ENCODE assay signal across 10 mouse cellular contexts in genomic region chr2:117838387-117838786, GRCm38 (mm10).
DNase-seq lines count a peak whose midpoint lies in the region; ATAC-seq and TF ChIP-seq lines count a peak whose summit lies in the region.
"Had no signal": no experiment of that assay in that cellular context is flagged by ENCODE, and none has a peak within 500 bp of the region (broad histone marks: within the 10 kb centered on the region; RNA-seq: fewer than 3 reads in every experiment).

No protein-coding gene starts in this region.

- 45% methylated on average over 2 of the region's 2 CpGs for WGBS in heart, embryonic 11.5 days (ENCODE audit: insufficient replicate concordance)
- 34% methylated on average over 2 of the region's 2 CpGs for WGBS in lung, embryonic 14.5 days
- WGBS in thymus, adult 2 months = 69% methylated on average over 2 of the region's 2 CpGs

- no peak overlapping the region for H3K9ac ChIP-seq in heart, embryonic 11.5 days (ENCODE audit: low read depth, low read length)
- H3K9ac ChIP-seq in lung, embryonic 14.5 days = no peak overlapping the region
- H3K9ac ChIP-seq: hindbrain, embryonic 15.5 days; neural tube, embryonic 12.5 days had no signal

- peak; percentile 61; the same call in 1 of the 2 replicates for ATAC-seq in heart, embryonic 11.5 days (replicated peaks; ENCODE audit: insufficient number of reproducible peaks, low FRiP score, low TSS enrichment)
- peak; percentile 69; the same call in 1 of the 2 replicates for ATAC-seq in lung, embryonic 14.5 days (ENCODE audit: insufficient read depth)

- no peaks in the 10 kb centered on the region for H3K36me3 ChIP-seq in heart, embryonic 11.5 days (ENCODE audit: control insufficient read depth, insufficient read depth, low read length)
- H3K36me3 ChIP-seq in lung, embryonic 14.5 days (ENCODE audit: insufficient read depth) = no peaks in the 10 kb centered on the region
- no peaks in the 10 kb centered on the region for H3K36me3 ChIP-seq in thymus, adult 2 months (ENCODE audit: control insufficient read depth, insufficient read depth, low read length)
- H3K36me3 ChIP-seq: hindbrain, embryonic 15.5 days; neural tube, embryonic 12.5 days had no signal

- H3K4me3 ChIP-seq in heart, embryonic 11.5 days (ENCODE audit: low read depth, low read length) = no peak overlapping the region
- no peak overlapping the region for H3K4me3 ChIP-seq in lung, embryonic 14.5 days (ENCODE audit: low read depth, low read length)
- H3K4me3 ChIP-seq in thymus, adult 2 months (ENCODE audit: control insufficient read depth, insufficient read depth, low read length) = no peak overlapping the region
- H3K4me3 ChIP-seq: hindbrain, embryonic 15.5 days; neural tube, embryonic 12.5 days had no signal

- no peak for TF ChIP-seq POLR2A in thymus, adult 2 months (IDR thresholded peaks at IDR 0.05; ENCODE audit: control insufficient read depth, extremely low read depth, insufficient read depth, low read length, poor library complexity)

- peak; percentile 44 for DNase-seq in adrenal gland, adult 2 months
- DNase-seq in adrenal gland, adult 18-20 months (ENCODE audit: low spot score in 2 of 2) = no peak
- DNase-seq in 416B (ENCODE audit: low read depth) = peak; percentile 72
- peak; percentile 50 for DNase-seq in lung, embryonic 14.5 days
- DNase-seq in thymus, adult 2 months = no peak
- no peak for DNase-seq in T-cell, adult 2 months (ENCODE audit: low spot score)
- DNase-seq in cerebellum, postnatal 25 days = no peak

- no peak overlapping the region for H3K27ac ChIP-seq in heart, embryonic 11.5 days (ENCODE audit: low read depth, low read length)
- 0 out of 2 replicates have a peak overlapping the region, but pooled peaks have one; percentile 6 for H3K27ac ChIP-seq in lung, embryonic 14.5 days (ENCODE audit: low read depth)
- H3K27ac ChIP-seq in thymus, adult 2 months (ENCODE audit: control insufficient read depth, insufficient read depth, low read length) = no peak overlapping the region
- H3K27ac ChIP-seq: hindbrain, embryonic 15.5 days; neural tube, embryonic 12.5 days had no signal

- no peak for TF ChIP-seq CTCF in lung, embryonic 14.5 days (IDR thresholded peaks at IDR 0.05; ENCODE audit: low read depth)
- TF ChIP-seq CTCF in thymus, adult 2 months (IDR thresholded peaks at IDR 0.05; ENCODE audit: borderline replicate concordance, control insufficient read depth, extremely low read depth, insufficient read depth, low read length, poor library complexity) = no peak

- no peaks in the 10 kb centered on the region for H3K27me3 ChIP-seq in heart, embryonic 11.5 days (ENCODE audit: control insufficient read depth, insufficient read depth, low read length)
- no peaks in the 10 kb centered on the region for H3K27me3 ChIP-seq in lung, embryonic 14.5 days (ENCODE audit: insufficient read depth, low read length)
- no peaks in the 10 kb centered on the region for H3K27me3 ChIP-seq in thymus, adult 2 months (ENCODE audit: control insufficient read depth, insufficient read depth, low read length)
- H3K27me3 ChIP-seq: hindbrain, embryonic 15.5 days; neural tube, embryonic 12.5 days had no signal

- H3K9me3 ChIP-seq in heart, embryonic 11.5 days (replicated peaks; ENCODE audit: control insufficient read depth, low read length) = no peaks in the 10 kb centered on the region
- H3K9me3 ChIP-seq in lung, embryonic 14.5 days (ENCODE audit: low read depth, low read length) = no peaks in the 10 kb centered on the region
- H3K9me3 ChIP-seq: hindbrain, embryonic 15.5 days; neural tube, embryonic 12.5 days had no signal

- H3K4me1 ChIP-seq in heart, embryonic 11.5 days (ENCODE audit: control insufficient read depth, insufficient read depth, low read length) = no peaks in the 10 kb centered on the region
- no peaks in the 10 kb centered on the region for H3K4me1 ChIP-seq in lung, embryonic 14.5 days (ENCODE audit: insufficient read depth)
- H3K4me1 ChIP-seq in thymus, adult 2 months (replicated peaks; ENCODE audit: control insufficient read depth, insufficient read depth, low read length) = no peaks in the 10 kb centered on the region
- H3K4me1 ChIP-seq: hindbrain, embryonic 15.5 days; neural tube, embryonic 12.5 days had no signal

- H3K4me2 ChIP-seq in heart, embryonic 11.5 days = no peak overlapping the region
- no peak overlapping the region for H3K4me2 ChIP-seq in lung, embryonic 14.5 days
- H3K4me2 ChIP-seq: hindbrain, embryonic 15.5 days; neural tube, embryonic 12.5 days had no signal

Comparison
In these comparisons a context has a peak if more than half of its experiments do, and no peak if none do; other contexts are left out.
1. DNase-seq: peak in adrenal gland, adult 2 months (single experiment), 416B (single experiment) and lung, embryonic 14.5 days (single experiment); none in adrenal gland, adult 18-20 months (0 of 2), thymus, adult 2 months (single experiment), T-cell, adult 2 months (single experiment) and cerebellum, postnatal 25 days (0 of 2).